Mouse (Mus musculus): ENCODE data around the gene Ajm1.

Gene Ajm1

GRCm38 (mm10) chr2:25583120-25583481 is 1.5 kb upstream of the Ajm1 start:
- DNase-seq = no peak

GRCm38 (mm10) chr2:25582466-25583119 is 1.0 kb upstream of the Ajm1 start:
- DNase-seq = no peak

DNA sequence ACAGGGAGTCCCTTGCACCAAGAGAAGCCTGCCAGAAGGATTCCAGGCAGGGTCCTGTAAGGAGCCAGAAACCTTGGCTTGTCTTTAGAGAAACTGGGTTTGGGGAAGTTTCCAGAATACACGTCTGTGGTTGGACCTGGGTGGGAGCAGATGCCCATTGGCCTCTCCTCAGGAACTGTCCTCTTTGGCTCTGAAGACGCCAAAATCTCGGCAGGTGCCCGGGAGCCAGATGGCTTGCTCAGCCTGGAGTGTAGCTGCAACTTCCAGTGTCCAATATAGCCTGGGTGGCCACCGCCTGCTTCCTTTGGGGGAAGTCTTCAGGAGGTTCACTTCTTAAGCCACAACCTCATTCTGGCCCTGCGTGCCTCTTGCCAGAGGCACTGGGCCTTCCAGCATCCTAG is 344 bp upstream of the Ajm1 start:
- no peak for DNase-seq

- DNase-seq = no peak
These were observed 896 bp downstream of the Ajm1 start for GRCm38 (mm10) chr2:25580621-25581101.

DNA sequence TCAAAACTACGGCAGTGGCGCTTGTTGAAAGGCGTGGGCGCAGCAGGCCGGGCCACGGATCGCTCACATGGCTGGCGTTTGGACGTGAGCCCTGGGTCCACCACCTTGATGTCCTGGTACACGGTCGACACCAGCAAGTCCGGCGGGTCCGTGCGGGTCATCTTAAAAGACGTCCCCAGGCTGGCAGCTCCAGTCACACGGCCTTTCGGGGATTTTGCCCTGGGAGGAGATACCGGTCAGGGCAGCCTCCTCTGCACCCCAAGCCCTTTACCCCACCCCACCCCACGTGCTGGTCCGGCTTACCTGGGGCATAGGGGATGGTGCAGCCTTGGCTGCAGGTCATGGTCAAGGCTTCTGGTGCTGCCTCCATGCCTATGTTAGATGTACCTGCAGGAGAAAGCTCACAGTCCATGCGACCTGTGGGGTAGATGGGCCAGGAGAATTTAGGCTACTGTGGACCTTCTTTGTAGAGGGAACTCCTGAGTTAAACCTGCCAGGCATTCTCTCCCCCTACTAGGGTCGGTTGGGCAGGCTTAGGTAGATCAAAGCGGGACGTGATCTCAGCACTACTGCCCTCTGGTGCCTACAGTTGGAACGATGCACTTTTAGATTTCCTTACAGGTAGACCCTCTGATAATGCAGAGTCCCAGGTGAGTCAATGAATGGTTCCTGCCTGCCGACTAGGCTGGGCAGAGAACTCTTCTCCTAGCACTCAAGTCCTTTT is 1.7 kb downstream of the Ajm1 start:
- peak; percentile 78 for DNase-seq

DNA sequence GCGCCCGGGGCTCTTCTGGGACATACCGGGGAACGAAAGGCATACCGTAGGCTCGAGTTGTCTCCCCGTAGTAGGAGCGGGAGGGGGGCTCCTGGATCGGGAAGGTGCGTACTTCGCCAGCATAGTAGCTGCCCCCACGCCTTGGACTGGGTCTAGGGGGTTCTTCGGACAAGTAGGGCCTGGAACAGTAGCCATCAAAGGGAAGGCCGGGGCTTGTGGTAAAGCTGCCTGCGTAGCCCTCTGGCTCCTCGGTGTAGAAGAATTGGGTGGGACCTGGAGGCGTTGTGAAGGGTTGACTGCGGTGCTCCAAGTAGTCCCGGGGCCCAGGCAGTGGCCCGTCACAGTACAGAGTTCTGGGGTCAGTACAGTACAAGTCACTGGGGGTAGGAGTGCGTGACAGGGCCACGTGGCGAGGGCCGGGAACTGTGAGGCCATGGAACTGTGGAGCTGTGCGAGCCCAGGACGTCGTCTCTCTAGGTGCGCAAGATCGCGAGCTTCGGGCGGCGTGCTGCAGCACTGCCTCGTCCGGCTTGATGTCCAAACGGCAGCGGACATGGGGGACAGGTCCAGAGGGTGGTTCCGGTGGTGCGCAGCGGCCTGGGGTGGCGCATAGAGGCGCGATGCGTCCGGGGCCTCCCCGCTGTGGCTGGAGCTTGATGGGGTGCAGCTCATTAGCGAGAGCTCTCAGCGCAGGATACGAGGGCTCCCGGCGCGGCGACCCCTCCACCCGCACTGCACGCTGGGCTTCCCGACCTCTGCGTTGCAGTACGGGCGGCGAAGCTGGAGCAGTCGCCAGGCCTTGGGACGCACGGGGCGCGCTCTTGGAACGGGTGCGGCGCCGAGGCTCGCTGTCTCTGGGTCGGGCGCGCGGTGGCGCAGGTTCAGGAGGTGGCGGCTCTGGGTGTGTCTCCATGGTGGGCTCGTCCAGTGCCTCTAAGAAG is 2.5 kb downstream of the Ajm1 start:
- no peak for DNase-seq

DNA sequence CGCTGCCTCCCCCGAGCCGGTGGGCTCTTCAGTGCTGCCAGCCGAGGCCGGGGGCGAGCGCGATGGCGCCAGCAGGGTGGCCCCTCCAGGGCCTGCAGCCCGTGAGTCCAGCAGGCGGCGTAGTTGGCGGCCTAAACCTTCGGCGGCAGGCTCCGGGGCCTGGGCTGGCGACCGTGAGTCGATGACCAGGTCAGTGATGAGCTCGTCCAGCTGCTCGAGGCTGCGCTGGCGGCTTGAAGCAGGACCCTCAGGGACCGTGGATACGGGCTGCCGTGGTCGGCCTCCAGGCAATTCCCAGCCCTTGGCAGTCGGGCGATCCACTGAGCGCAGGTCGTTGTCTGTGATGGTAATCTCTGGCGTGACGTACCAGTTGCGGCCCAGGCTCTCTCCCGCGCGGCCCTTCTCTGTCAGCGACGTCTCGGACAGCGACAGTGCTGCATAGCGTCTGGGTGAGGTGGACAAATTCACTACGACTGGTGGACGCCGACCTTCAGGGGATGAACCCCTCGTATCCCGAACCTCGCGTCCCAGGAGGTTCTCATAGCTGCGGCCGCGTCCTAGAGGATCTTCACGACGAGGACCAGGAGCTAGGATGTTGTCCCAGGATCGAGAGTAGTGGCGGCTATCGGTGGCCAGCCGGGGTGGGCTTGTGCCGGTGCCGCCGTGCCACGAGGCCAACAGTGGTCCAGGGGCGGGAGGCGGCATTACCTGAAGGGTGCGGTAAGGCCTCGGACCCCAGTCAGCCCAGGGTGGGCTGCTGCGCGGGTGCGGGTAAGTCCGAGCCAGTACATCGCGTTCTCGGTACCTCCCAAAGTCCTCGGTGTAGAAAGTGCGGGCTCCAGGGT is 3.4 kb downstream of the Ajm1 start:
- no peak for DNase-seq

- peak; percentile 31 for DNase-seq
These were observed 4.3 kb downstream of the Ajm1 start for GRCm38 (mm10) chr2:25576965-25577891.

DNA sequence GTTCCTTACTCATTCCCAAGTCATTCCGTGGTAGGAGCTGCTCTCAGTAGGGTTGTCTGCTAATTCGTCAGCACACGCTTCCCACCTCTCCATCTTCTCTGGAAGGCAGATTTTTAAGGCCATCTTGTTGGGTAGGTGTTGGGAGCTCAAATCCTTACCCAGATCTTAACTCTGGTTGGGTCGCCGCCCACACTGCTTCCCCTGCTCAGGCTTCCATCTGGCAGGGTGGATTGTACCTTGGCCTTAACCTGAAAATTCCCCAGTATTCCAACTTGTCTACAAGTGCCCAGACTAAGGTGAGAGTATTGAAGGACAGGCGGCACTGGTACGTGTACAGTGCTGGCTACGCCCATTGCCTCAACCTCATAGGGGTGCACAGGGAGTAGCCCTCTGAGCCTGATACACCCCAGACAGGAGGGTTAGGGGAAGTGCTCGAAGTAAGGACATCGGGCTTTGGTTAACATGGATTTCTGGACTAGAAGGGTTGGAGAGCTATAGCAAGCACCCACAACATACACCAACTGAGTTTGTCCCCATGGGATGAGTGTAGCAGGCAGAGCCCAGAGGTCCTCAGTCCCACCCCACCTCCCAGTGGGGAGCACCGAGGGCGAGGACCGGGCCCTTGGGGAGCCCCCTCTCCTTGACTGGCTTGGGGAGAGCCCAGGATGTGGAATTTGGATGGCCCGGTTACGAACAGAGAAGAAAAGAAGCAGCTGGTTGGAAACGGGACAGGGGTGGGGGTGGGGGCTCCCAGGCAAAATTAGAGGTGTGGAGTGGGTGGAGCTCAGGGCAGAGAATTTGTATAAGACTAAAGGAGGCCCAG is 5.3 kb downstream of the Ajm1 start:
- DNase-seq = no peak

DNA sequence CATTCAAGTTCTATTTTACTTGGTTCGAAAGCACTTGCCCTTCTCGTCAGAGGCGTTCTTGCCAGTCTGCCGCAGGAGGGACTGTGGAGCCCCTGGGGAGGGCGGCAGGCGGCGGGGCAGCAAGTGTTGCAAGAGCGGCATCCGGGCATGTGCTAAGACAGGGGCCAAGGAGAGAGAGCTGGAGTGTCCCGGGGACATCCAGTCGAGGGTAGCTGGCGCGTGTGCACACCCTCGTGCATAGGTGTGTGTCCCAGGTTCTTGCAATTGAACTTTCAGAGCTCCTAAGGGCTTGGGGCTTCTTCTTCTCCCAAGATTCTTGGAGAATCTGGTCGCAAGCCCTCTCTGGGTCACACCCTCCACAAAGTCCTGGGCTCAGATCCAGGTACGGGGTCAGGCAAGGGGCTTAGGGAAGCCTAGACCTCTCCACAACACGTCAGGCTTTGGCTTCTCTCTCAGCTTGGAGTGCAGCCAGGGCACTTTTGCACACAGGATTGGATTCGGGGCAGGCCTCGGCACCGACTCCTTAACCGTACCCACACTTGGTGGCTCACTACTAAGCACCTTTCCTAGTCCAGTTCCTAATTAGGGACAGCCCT is 6.0 kb downstream of the Ajm1 start:
- DNase-seq = peak; percentile 78

DNA sequence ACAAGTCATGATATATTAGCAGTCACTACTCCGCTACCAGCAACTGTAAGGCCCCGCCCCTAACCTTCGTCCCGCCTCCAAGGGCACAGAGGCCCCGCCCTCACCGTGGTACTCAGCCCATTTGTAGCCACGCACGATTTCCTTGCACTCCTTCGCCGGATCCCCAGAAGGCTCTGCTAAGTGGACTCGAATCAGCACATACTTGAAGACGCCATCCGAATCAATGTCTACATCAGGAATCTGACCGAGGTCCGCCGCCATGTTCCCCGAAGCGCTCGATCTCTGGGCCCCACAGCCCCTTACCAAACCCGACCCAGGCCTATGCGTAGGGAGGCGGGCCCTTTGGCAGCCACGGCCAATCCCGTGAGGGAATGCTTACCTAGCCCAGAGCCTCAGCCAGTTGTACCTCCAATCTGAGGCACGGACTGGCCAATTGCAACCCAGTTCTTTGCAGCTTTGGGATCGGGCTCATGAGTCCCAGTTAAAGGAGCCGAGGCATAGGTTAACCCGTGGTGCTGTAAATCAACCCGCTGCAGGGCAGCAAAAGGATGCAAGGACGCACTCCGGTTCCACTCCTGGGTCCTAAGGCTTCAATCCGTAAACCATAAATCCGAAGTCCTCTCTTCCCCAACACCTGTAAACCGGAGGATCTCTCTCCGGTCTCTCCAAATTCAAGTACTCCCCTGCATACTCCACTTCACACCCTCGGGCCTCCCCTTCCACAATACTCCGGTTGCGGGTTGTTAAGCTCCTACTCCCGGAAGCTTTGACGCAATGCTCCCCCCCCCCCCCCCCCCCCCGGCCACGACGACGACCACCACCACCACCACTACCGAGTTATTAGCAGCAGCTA is 6.8 kb downstream of the Ajm1 start, which contains the start of the genes Mamdc4 and Phpt1:
TSS of gene Mamdc4 (minus strand) at position 267 of the 853 bp plus-strand sequence.
TSS of gene Phpt1 (minus strand) at position 646 of the 853 bp plus-strand sequence.
- peak; percentile 96 for DNase-seq

DNA sequence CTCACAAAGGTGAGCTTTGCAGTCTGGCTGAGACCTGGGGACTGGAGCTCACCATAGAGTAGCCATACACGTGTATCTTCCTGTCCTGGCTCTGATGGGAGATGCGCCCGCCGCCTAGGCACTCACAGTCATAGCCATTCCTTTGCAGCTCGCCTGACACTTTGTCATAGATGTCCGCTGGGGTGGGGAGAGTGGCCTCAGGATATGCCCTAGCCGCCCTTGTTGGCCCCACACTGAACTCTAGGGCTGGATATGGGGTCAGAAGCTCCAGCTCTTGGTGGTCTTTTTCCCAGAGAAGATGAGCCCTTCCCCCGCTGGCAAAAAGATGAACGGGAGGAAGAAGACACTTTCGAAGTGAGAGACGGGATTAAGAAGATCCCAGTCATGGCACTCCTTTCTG is 7.4 kb downstream of the Ajm1 start:
- no peak for DNase-seq

GRCm38 (mm10) chr2:25573068-25573467 is 8.5 kb downstream of the Ajm1 start:
- DNase-seq = no peak

- DNase-seq = no peak
These were observed 10.3 kb downstream of the Ajm1 start for GRCm38 (mm10) chr2:25571221-25571620.

DNA sequence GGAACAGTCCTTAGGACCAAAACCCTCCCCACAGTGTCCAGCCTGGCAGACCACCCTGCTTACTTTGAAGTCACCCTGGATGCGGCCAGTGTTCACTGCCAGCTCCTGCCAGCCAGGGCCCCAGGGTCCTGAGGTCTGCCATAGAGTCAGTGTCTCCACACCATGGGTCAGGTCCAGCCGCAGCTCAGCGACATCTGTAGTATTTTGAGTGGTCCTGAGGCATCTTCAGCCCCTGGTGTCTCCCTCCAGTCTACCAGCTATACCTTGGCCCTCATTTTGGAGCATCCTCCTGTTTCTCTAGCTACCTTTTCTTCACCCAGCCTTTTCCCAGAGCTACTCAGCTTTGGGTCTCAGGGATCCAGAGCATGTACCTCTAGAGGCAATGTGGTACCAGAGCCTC is 12.2 kb downstream of the Ajm1 start:
- DNase-seq = no peak

DNA sequence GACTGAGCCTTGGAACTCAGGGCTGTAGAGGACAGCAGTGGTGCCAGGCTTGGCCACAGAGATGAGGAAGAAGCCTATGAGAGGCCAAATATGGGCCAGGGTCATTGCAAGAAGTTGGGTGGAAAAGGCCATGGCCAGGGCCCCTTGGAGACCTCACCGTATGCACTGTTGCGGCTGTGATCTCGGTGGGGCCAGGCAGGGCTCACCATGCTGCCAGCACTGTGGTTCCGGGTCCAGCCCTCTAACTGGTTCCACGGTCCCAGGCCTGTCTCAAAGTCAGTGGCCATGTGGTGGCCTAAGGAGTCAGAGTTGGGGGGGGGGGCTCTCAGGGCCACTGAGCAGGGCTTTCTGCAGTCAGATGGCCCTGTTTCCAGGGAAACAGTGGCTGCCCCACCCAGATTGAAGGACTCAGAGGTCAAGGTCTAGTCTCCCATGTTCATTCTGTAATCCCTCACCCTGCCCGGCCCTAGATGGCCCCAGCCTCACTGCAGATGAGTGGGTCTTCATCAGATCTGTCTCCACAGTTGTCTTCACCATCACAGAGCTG is 13.0 kb downstream of the Ajm1 start:
- DNase-seq = no peak

GRCm38 (mm10) chr2:25566558-25566957 is 15.0 kb downstream of the Ajm1 start:
- DNase-seq = no peak

GRCm38 (mm10) chr2:25565741-25566140 is 15.8 kb downstream of the Ajm1 start:
- DNase-seq = no peak

DNA sequence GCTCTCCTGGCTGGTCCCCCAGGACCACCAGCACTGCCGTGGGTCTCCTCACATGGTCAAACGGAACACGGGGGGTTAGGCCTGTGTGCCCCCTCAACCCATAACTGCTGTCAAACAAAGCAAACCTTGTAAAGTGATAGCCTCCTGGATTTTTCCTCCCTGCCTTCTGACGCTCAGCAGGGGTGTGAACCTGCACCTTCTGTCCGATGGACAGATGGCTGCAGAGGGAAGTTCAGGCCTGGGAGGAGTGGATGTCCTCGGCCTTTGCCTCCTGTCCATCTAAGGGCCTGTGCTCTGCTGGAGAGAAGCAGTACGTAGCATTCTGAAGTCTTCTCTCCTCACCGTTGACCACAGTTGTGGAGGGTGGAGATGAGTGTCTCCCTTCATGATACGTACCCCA is 19.6 kb downstream of the Ajm1 start:
- no peak for DNase-seq
